Mouse (Mus musculus) erythroblast, embryonic 14.5 days (primary cell): ENCODE measurements around the gene Dcaf17. TPM values are rescaled to one million over a fixed set of nuclear protein-coding genes. Genes with fewer than 3 reads are reported as not detected.
A peak's percentile ranks its signal among the peaks of the same experiment; 100 is the strongest.

Source experiments
- H3K27me3 ChIP-seq: 2 replicates; pipeline ENCODE4 v1.6.1; 2012; ENCODE audit warnings: inconsistent platforms; ENCODE audit not compliant: control insufficient read depth
- H3K36me3 ChIP-seq: 2 replicates; pipeline ENCODE4 v1.6.1; 2012; ENCODE audit warnings: mild to moderate bottlenecking, inconsistent platforms; ENCODE audit not compliant: control insufficient read depth
- H3K4me1 ChIP-seq: 2 replicates; pipeline ENCODE4 v1.6.1; 2012; ENCODE audit warnings: inconsistent platforms; ENCODE audit not compliant: control insufficient read depth
- H3K4me3 ChIP-seq: replicated peaks from 2 replicates; pipeline ENCODE3; 2012; ENCODE audit warnings: moderate library complexity, mild to moderate bottlenecking, inconsistent platforms
- H3K9me3 ChIP-seq: 2 replicates; pipeline ENCODE4 v1.6.1; 2012; ENCODE audit warnings: low read length, inconsistent platforms, mixed read lengths; ENCODE audit not compliant: control insufficient read depth
- GATA1 ChIP-seq: IDR thresholded peaks from 2 replicates; pipeline ENCODE4 v1.6.1; 2012; ENCODE audit warnings: low read length, inconsistent platforms, mixed read lengths
- TAL1 ChIP-seq: IDR thresholded peaks from 3 replicates; pipeline ENCODE4 v1.6.1; 2012; ENCODE audit warnings: low read length, inconsistent platforms, mixed read lengths
- polyA plus RNA-seq: library from polyadenylated mRNA; stranded (reverse); fragments of >175 nt; gene quantifications from 2 replicates; pipeline ENCODE4 v1.2.3, GENCODE M21; 2012

Gene Dcaf17
- polyA plus RNA-seq, 1 experiment, result 0.11 TPM

GRCm38 (mm10) chr2:71127779-71128534, 72.8 kb downstream of the Dcaf17 start:
- Histone ChIP-seq H3K9me3 (no peaks in the 10 kb centered on the region), H3K4me1 (peaks cover 14% of the 10 kb centered on the region), H3K36me3 (no peaks in the 10 kb centered on the region), H3K27me3 (peaks cover 7% of the 10 kb centered on the region), H3K4me3 (no peak overlapping the region)
- no peak for TF ChIP-seq TAL1
- TF ChIP-seq GATA1, result no peak

- no peak overlapping the region for H3K4me3 ChIP-seq
- TF ChIP-seq GATA1, result no peak
- TF ChIP-seq TAL1, result no peak
- peaks cover 35% of the 10 kb centered on the region for H3K4me1 ChIP-seq
- no peaks in the 10 kb centered on the region for H3K36me3 ChIP-seq
- no peaks in the 10 kb centered on the region for H3K27me3 ChIP-seq
- no peaks in the 10 kb centered on the region for H3K9me3 ChIP-seq
Observed at GRCm38 (mm10) chr2:71130366-71130765, 75.2 kb downstream of the Dcaf17 start.

- H3K36me3 ChIP-seq, result peaks cover 2% of the 10 kb centered on the region; the same call in 1 of the 2 replicates
- no peaks in the 10 kb centered on the region for H3K9me3 ChIP-seq
- peaks cover 40% of the 10 kb centered on the region for H3K4me1 ChIP-seq
- no peak overlapping the region for H3K4me3 ChIP-seq
- no peaks in the 10 kb centered on the region for H3K27me3 ChIP-seq
- no peak for TF ChIP-seq GATA1
- no peak for TF ChIP-seq TAL1
Observed at GRCm38 (mm10) chr2:71131866-71132496, 76.9 kb downstream of the Dcaf17 start.

- Histone ChIP-seq H3K4me1 (peaks cover 40% of the 10 kb centered on the region), H3K4me3 (peak overlapping the region; percentile 53), H3K27me3 (no peaks in the 10 kb centered on the region), H3K9me3 (no peaks in the 10 kb centered on the region), H3K36me3 (peaks cover 2% of the 10 kb centered on the region; the same call in 1 of the 2 replicates)
- peak; percentile 76 for TF ChIP-seq TAL1
- TF ChIP-seq GATA1, result peak; percentile 18; the same call in 1 of the 2 replicates
Observed at GRCm38 (mm10) chr2:71134041-71134505, 78.9 kb downstream of the Dcaf17 start.

GRCm38 (mm10) chr2:71134836-71135235, 79.7 kb downstream of the Dcaf17 start:
- no peak for TF ChIP-seq GATA1
- TF ChIP-seq TAL1, result no peak
- Histone ChIP-seq H3K9me3 (no peaks in the 10 kb centered on the region), H3K36me3 (peaks cover 2% of the 10 kb centered on the region; the same call in 1 of the 2 replicates), H3K4me3 (peak overlapping the region; percentile 53), H3K4me1 (peaks cover 40% of the 10 kb centered on the region), H3K27me3 (no peaks in the 10 kb centered on the region)

- no peak overlapping the region for H3K4me3 ChIP-seq
- no peak for TF ChIP-seq TAL1
- TF ChIP-seq GATA1, result no peak
- H3K9me3 ChIP-seq, result no peaks in the 10 kb centered on the region
- H3K4me1 ChIP-seq, result peaks cover 5% of the 10 kb centered on the region
- H3K36me3 ChIP-seq, result peaks cover under 1% of the 10 kb centered on the region; the same call in 1 of the 2 replicates
- peaks cover 8% of the 10 kb centered on the region for H3K27me3 ChIP-seq
Observed at GRCm38 (mm10) chr2:71140622-71141021, 85.5 kb downstream of the Dcaf17 start.

- Histone ChIP-seq H3K27me3 (peaks cover 13% of the 10 kb centered on the region), H3K4me3 (no peak overlapping the region), H3K36me3 (no peaks in the 10 kb centered on the region), H3K9me3 (no peaks in the 10 kb centered on the region), H3K4me1 (peaks cover 2% of the 10 kb centered on the region)
- TF ChIP-seq TAL1, result no peak
- TF ChIP-seq GATA1, result no peak
Observed at GRCm38 (mm10) chr2:71142410-71142809, 87.3 kb downstream of the Dcaf17 start.

GRCm38 (mm10) chr2:71145853-71146252, 90.7 kb downstream of the Dcaf17 start:
- TF ChIP-seq TAL1, result no peak
- no peak for TF ChIP-seq GATA1
- Histone ChIP-seq H3K4me1 (peaks cover under 1% of the 10 kb centered on the region; the same call in 1 of the 2 replicates), H3K36me3 (no peaks in the 10 kb centered on the region), H3K9me3 (no peaks in the 10 kb centered on the region), H3K4me3 (no peak overlapping the region), H3K27me3 (peaks cover 15% of the 10 kb centered on the region)

GRCm38 (mm10) chr2:71146266-71146665, 91.1 kb downstream of the Dcaf17 start:
- Histone ChIP-seq H3K36me3 (no peaks in the 10 kb centered on the region), H3K27me3 (peaks cover 15% of the 10 kb centered on the region), H3K4me3 (no peak overlapping the region), H3K9me3 (no peaks in the 10 kb centered on the region), H3K4me1 (no peaks in the 10 kb centered on the region; the same call in 1 of the 2 replicates)
- TF ChIP-seq GATA1, result no peak
- TF ChIP-seq TAL1, result no peak
